Mouse (Mus musculus): ENCODE results near the gene Lrrc10b. TPM values are rescaled to one million over a fixed set of nuclear protein-coding genes. Genes with fewer than 3 reads are reported as not detected.

The Lrrc10b gene
- 2.8 and 3.3 TPM in 2 replicates for polyA plus RNA-seq (2015; fragmentation: Nextera tagmentation; extraction: Ambion mirVana)

DNA sequence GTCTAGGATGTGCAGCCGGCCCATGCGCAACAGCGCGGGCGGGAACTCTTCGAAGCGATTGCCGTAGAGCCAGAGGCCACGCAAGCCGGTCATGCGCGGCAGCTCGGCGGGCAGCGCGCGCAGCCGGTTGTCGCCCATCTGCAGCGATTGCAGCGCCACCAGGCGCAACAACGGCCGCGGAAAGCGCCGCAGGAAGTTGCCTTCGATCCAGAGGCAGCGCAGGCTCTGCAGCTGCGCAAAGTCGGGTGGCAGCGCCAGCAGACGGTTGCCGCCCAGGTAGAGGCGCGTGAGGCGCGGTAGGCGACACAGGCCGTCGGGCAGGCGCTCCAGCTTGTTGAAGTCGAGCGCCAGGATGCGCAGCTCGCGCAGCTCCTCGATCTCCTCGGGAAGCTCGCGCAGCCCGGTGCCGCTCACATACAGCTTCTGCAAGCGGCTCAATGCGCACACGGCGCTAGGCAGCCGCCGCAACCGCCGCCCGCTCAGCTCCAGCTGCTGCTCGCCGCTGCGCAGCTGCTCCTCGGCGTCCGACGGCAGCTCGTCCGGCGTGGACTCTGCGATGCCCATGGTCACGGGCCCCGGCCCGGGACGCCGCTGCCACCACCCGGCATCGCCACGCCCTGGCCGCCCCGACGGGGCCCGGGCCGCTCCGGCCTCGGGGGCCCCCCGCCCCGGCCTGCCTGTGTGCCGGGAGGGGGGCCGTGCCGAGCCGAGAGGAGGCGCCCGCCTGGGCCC, at the start of gene Lrrc10b:
TSS of gene Lrrc10b (minus strand) at position 722 of the 732 bp plus-strand sequence.
- peak within 1 kb of the TSS; percentile 56 for H3K27ac ChIP-seq (replicated peaks)

DNA sequence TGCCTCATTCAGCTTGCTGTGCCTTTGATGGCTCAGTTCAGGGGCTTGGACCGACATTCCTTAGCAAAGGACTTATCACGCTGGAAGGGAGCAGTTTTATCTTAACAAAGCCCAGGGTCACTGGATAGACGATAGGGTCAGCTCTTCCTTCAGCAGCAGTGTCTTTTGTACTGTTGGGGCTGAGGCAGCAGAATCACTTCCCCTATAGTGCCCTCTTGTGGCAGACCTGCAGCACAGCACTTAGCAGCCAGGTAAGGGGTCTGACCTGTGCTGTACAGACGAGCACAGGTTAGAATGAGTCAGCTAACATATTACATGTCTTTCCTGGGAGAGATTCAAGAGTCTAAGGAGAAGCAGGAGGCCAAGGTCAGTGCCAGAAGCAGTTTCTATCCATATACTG, 45.3 kb upstream of the Lrrc10b start:
- no peaks in the 10 kb centered on the region for H3K4me1 ChIP-seq (replicated peaks; ENCODE audit: control insufficient read depth, insufficient read depth)
- no peaks in the 10 kb centered on the region for H3K27me3 ChIP-seq (ENCODE audit: control insufficient read depth, insufficient read depth, low read length)
- peak; percentile 93 for TF ChIP-seq CTCF (IDR thresholded peaks at IDR 0.05; ENCODE audit: low read depth)
- no peak for TF ChIP-seq EP300 (optimal IDR thresholded peaks at IDR 0.05)
- H3K4me3 ChIP-seq (ENCODE audit: low read depth, low read length): no peak overlapping the region
- H3K27ac ChIP-seq (replicated peaks): no peak overlapping the region
- no peak overlapping the region for H3K9ac ChIP-seq (ENCODE audit: low read length)
- WGBS: 6% methylated on average over 4 of the region's 4 CpGs
- H3K4me2 ChIP-seq (replicated peaks; ENCODE audit: low read depth): no peak overlapping the region
- DNase-seq (ENCODE audit: low spot score) (peak; percentile 46), ATAC-seq (ENCODE audit: low FRiP score, low TSS enrichment) (peak; percentile 63; the same call in 1 of the 2 replicates)
- H3K36me3 ChIP-seq (ENCODE audit: control insufficient read depth, insufficient read depth, low read length): peaks cover 11% of the 10 kb centered on the region; the same call in 1 of the 2 replicates
- H3K9me3 ChIP-seq (ENCODE audit: control insufficient read depth, low read length): no peaks in the 10 kb centered on the region

More for the DNA sequence above, at the start of gene Lrrc10b:
- Histone ChIP-seq H3K27me3 (ENCODE audit: control insufficient read depth, insufficient read depth, low read length) (peaks cover 8% of the 10 kb centered on the region), H3K4me3 (ENCODE audit: low read depth, low read length) (peak within 1 kb of the TSS; percentile 49), H3K9ac (ENCODE audit: low read length) (peak within 1 kb of the TSS; percentile 50), H3K4me2 (replicated peaks; ENCODE audit: low read depth) (peak within 1 kb of the TSS; percentile 71), H3K4me1 (replicated peaks; ENCODE audit: control insufficient read depth, insufficient read depth) (no peaks in the 10 kb centered on the region; the same call in 1 of the 2 replicates), H3K9me3 (ENCODE audit: control insufficient read depth, low read length) (no peaks in the 10 kb centered on the region), H3K36me3 (ENCODE audit: control insufficient read depth, insufficient read depth, low read length) (no peaks in the 10 kb centered on the region)
- TF ChIP-seq CTCF (IDR thresholded peaks at IDR 0.05; ENCODE audit: low read depth) (peak; percentile 69), EP300 (optimal IDR thresholded peaks at IDR 0.05) (no peak)
- DNase-seq (ENCODE audit: low spot score) (peak; percentile 85), ATAC-seq (ENCODE audit: low FRiP score, low TSS enrichment) (peak; percentile 67)
- WGBS: under 1% methylated on average over 84 of the region's 96 CpGs

DNA sequence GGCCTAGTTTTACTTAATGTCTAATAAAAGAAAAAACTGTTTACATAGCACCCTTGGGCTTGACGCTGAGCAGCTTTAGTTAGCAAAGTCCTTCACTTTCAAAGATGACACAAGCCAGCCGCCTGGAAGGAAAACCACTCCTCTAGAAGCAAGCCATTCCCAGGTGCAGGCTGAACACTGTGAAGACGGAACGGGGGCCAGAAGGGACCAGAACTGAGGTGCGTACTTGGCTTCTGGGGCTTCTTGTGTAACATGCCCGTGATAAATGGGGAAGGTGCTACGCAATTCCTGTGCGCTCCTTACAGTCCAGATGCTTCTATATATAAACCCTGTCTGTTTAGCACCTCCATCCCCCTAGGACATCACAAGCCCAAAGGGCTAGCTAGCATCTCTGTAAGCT, 43.3 kb upstream of the Lrrc10b start:
- Histone ChIP-seq H3K4me1 (replicated peaks; ENCODE audit: control insufficient read depth, insufficient read depth) (no peaks in the 10 kb centered on the region), H3K27ac (replicated peaks) (peak overlapping the region; percentile 9), H3K9ac (ENCODE audit: low read length) (no peak overlapping the region), H3K27me3 (ENCODE audit: control insufficient read depth, insufficient read depth, low read length) (no peaks in the 10 kb centered on the region), H3K36me3 (ENCODE audit: control insufficient read depth, insufficient read depth, low read length) (0 out of 2 replicates have a peak, but pooled peaks cover 8% of the 10 kb centered on the region), H3K4me2 (replicated peaks; ENCODE audit: low read depth) (no peak overlapping the region), H3K4me3 (ENCODE audit: low read depth, low read length) (no peak overlapping the region), H3K9me3 (ENCODE audit: control insufficient read depth, low read length) (no peaks in the 10 kb centered on the region)
- 68% methylated on average over 8 of the region's 8 CpGs for WGBS
- DNase-seq (ENCODE audit: low spot score) (no peak), ATAC-seq (ENCODE audit: low FRiP score, low TSS enrichment) (peak; percentile 49; the same call in 1 of the 2 replicates)
- no peak for TF ChIP-seq EP300 (optimal IDR thresholded peaks at IDR 0.05)
- TF ChIP-seq CTCF (IDR thresholded peaks at IDR 0.05; ENCODE audit: low read depth): no peak

DNA sequence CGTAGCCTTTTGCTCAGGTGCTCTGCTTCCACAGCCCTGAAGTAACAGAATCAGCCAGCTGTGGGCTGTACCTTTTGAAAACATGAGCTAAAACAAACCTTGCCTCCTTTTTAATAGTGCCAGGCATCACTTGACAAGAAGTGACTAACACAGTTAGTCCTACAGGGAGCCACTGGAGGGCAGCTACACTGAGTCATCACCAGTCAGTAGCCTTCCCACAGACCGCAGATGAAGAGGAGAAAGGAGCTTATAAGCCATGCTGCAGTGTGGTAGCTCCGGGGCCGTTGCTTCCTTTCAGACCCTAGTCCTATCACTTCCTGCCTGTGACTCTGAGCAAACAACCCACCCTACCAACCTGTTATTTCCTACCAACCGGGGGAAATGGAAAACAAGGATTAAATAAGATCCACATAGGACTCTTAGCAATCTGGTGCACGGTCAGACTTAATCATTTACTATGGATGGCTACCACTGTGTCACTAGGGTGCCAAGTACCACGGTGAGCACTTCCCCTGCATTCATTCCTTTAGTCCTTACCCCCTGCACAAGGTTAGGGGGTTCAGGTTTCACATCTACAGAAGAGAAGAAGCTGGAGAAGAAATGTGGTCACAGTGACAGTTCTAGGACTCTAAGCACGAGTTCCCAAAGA, 40.4 kb upstream of the Lrrc10b start:
- Histone ChIP-seq H3K27me3 (ENCODE audit: control insufficient read depth, insufficient read depth, low read length) (no peaks in the 10 kb centered on the region), H3K36me3 (ENCODE audit: control insufficient read depth, insufficient read depth, low read length) (0 out of 2 replicates have a peak, but pooled peaks cover 8% of the 10 kb centered on the region), H3K9ac (ENCODE audit: low read length) (no peak overlapping the region), H3K4me2 (replicated peaks; ENCODE audit: low read depth) (no peak overlapping the region), H3K27ac (replicated peaks) (no peak overlapping the region), H3K9me3 (ENCODE audit: control insufficient read depth, low read length) (no peaks in the 10 kb centered on the region), H3K4me1 (replicated peaks; ENCODE audit: control insufficient read depth, insufficient read depth) (no peaks in the 10 kb centered on the region), H3K4me3 (ENCODE audit: low read depth, low read length) (no peak overlapping the region)
- ATAC-seq (ENCODE audit: low FRiP score, low TSS enrichment) (peak; percentile 49; the same call in 1 of the 2 replicates), DNase-seq (ENCODE audit: low spot score) (no peak)
- WGBS: 42% methylated on average over 8 of the region's 8 CpGs
- TF ChIP-seq CTCF (IDR thresholded peaks at IDR 0.05; ENCODE audit: low read depth) (peak; percentile 22; the same call in 1 of the 2 replicates), EP300 (optimal IDR thresholded peaks at IDR 0.05) (no peak)

DNA sequence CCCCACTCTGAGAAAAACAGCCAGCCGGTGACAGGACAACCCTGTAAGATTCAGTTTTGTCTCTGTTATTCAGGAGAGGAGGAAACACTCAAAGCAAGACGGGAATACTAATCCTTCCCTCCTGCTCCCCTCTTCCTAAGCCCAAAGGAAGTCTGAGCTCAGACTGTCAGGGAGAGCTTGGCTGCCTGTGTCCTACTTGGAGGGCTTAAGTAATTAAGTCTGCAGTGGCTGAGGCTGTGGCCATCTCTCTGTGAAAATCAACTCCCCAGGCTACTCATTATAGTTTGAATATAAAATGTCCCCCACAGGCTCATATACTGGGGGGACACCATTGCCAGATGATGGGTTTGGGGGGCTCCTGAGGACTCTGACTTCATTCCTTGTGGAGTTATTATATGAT, 39.7 kb upstream of the Lrrc10b start:
- no peaks in the 10 kb centered on the region for H3K4me1 ChIP-seq (replicated peaks; ENCODE audit: control insufficient read depth, insufficient read depth)
- no peaks in the 10 kb centered on the region for H3K9me3 ChIP-seq (ENCODE audit: control insufficient read depth, low read length)
- DNase-seq (ENCODE audit: low spot score): no peak
- H3K4me2 ChIP-seq (replicated peaks; ENCODE audit: low read depth): no peak overlapping the region
- H3K36me3 ChIP-seq (ENCODE audit: control insufficient read depth, insufficient read depth, low read length): 0 out of 2 replicates have a peak, but pooled peaks cover 7% of the 10 kb centered on the region
- H3K9ac ChIP-seq (ENCODE audit: low read length): no peak overlapping the region
- H3K27ac ChIP-seq (replicated peaks): no peak overlapping the region
- H3K4me3 ChIP-seq (ENCODE audit: low read depth, low read length): no peak overlapping the region
- ATAC-seq (ENCODE audit: low FRiP score, low TSS enrichment): no peak
- TF ChIP-seq CTCF (IDR thresholded peaks at IDR 0.05; ENCODE audit: low read depth) (no peak), EP300 (optimal IDR thresholded peaks at IDR 0.05) (no peak)
- H3K27me3 ChIP-seq (ENCODE audit: control insufficient read depth, insufficient read depth, low read length): no peaks in the 10 kb centered on the region
- 60% methylated on average over 2 of the region's 2 CpGs for WGBS
